Mouse (Mus musculus): ENCODE data around the gene Uhmk1. TPM values are rescaled to one million over a fixed set of nuclear protein-coding genes. Genes with fewer than 3 reads are reported as not detected.
A peak's percentile ranks its signal among the peaks of the same experiment; 100 is the strongest.

Gene Uhmk1
- polyA plus RNA-seq, 1 experiment from 2014 or later = 8.9 TPM

DNA sequence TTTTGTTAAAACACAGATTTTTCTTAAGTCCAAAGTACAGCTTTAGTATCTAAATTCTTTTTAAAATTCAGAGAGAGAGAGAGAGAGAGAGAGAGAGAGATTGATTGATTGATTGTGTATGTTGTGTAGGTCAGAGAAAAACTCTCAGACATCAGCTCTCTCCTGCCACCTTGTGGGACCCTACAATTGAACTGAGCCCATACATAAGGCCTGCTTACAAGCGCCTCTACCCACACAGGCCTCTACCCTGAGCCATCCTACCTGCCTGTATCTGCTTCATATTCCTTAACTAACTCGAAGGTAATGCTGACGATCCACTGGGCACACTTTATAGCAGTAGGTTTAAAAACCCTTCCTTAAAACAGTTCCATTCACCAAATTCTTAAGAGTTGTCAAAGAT is 14.8 kb downstream of the Uhmk1 start:
- H3K4me3 ChIP-seq = no peak overlapping the region
- no peaks in the 10 kb centered on the region for H3K27me3 ChIP-seq (ENCODE audit: low read depth, poor library complexity, severe bottlenecking)
- H3K4me1 ChIP-seq = no peaks in the 10 kb centered on the region
- peaks cover 93% of the 10 kb centered on the region for H3K36me3 ChIP-seq
- no peak overlapping the region for H3K27ac ChIP-seq
- DNase-seq (ENCODE audit: low spot score) = no peak
- 85% methylated on average over 3 of the region's 3 CpGs for WGBS
- no peaks in the 10 kb centered on the region for H3K9me3 ChIP-seq (replicated peaks)

DNA sequence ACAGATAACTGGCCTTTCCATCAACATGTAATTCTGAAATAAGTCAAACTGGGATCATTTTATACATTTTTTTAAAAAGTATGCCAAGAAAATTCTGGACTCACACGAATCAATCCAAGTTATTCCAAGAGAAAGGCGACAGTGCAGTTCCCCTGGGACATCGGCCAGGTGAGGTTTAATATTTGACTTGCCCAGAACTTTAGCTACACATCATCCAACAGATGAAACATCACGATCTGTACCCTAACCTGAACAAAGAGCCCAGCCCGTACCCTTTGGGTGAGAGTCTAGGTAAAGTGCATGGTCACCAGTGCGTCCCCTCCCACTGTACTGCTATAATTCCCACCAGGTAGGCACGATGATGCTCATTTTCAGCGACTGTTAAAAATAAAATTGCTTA is 19.0 kb downstream of the Uhmk1 start:
- no peaks in the 10 kb centered on the region for H3K4me1 ChIP-seq
- no peak overlapping the region for H3K27ac ChIP-seq
- H3K27me3 ChIP-seq (ENCODE audit: low read depth, poor library complexity, severe bottlenecking) = no peaks in the 10 kb centered on the region
- H3K9me3 ChIP-seq (replicated peaks) = no peaks in the 10 kb centered on the region
- no peak overlapping the region for H3K4me3 ChIP-seq
- H3K36me3 ChIP-seq = peaks cover 94% of the 10 kb centered on the region
- no peak for DNase-seq (ENCODE audit: low spot score)
- WGBS = 95% methylated on average over 8 of the region's 8 CpGs

DNA sequence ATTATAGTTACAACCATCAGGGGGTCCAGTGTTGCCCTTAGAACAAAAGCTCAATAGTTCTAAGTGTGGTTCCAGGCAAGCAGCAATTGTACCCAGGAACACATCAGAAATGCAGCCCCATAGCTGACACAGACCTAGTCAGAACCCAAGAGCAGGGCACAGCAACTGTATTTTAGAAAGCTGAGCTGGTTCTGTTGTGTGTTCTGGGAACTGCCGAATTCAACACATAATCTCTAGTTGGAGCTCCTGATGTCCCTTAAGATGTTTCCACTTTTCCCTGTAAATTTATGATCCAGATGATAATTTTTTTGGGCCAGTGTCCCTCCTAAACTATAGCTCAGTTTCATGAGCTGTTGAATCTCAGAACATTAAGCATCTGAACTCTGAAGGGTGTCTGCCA is 23.3 kb downstream of the Uhmk1 start:
- 98% methylated on average over 1 of the region's 1 CpGs for WGBS
- peaks cover 56% of the 10 kb centered on the region for H3K36me3 ChIP-seq

GRCm38 (mm10) chr1:170190225-170190624 is 25.0 kb downstream of the Uhmk1 start:
- Histone ChIP-seq H3K36me3 (peaks cover 39% of the 10 kb centered on the region), H3K4me1 (no peaks in the 10 kb centered on the region), H3K27me3 (ENCODE audit: low read depth, poor library complexity, severe bottlenecking) (no peaks in the 10 kb centered on the region), H3K4me3 (no peak overlapping the region), H3K9me3 (replicated peaks) (no peaks in the 10 kb centered on the region), H3K27ac (no peak overlapping the region)
- no peak for DNase-seq (ENCODE audit: low spot score)
- 89% methylated on average over 4 of the region's 4 CpGs for WGBS

More for the DNA sequence above, 23.3 kb downstream of the Uhmk1 start:
- Histone ChIP-seq H3K27ac (no peak overlapping the region), H3K27me3 (ENCODE audit: low read depth, poor library complexity, severe bottlenecking) (no peaks in the 10 kb centered on the region), H3K4me3 (no peak overlapping the region), H3K9me3 (replicated peaks) (no peaks in the 10 kb centered on the region), H3K4me1 (no peaks in the 10 kb centered on the region)
- DNase-seq (ENCODE audit: low spot score) = no peak

DNA sequence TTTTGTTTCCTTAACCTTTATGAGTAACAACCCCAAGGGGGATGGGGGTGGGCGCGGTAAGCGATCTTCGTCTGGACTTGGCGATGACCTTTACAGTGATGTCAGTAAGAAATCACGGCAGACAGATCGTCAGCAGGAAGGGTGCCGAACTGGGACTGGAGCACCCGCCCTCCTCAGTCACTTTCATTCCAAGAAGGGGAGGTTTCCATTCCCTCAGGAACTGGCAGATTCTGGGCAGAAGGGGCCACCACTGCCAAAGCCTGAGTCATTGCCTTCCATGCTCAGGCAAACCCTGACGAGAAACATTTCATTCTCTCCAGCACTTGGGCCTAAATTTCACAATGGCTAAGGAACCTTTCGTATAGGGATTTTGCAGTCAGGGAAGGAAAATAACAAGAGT is 26.6 kb downstream of the Uhmk1 start:
- DNase-seq (ENCODE audit: low spot score) = no peak

GRCm38 (mm10) chr1:170186531-170186930 is 28.7 kb downstream of the Uhmk1 start:
- no peak for DNase-seq (ENCODE audit: low spot score)
- no peaks in the 10 kb centered on the region for H3K4me1 ChIP-seq
- H3K36me3 ChIP-seq = peaks cover 5% of the 10 kb centered on the region
- WGBS = 91% methylated on average over 5 of the region's 5 CpGs
- no peaks in the 10 kb centered on the region for H3K27me3 ChIP-seq (ENCODE audit: low read depth, poor library complexity, severe bottlenecking)
- no peak overlapping the region for H3K27ac ChIP-seq
- no peaks in the 10 kb centered on the region for H3K9me3 ChIP-seq (replicated peaks)
- H3K4me3 ChIP-seq = no peak overlapping the region

More for the DNA sequence above, 26.6 kb downstream of the Uhmk1 start:
- Histone ChIP-seq H3K27ac (no peak overlapping the region), H3K27me3 (ENCODE audit: low read depth, poor library complexity, severe bottlenecking) (no peaks in the 10 kb centered on the region), H3K4me3 (no peak overlapping the region), H3K9me3 (replicated peaks) (no peaks in the 10 kb centered on the region), H3K36me3 (peaks cover 23% of the 10 kb centered on the region), H3K4me1 (no peaks in the 10 kb centered on the region)
- 84% methylated on average over 11 of the region's 11 CpGs for WGBS

DNA sequence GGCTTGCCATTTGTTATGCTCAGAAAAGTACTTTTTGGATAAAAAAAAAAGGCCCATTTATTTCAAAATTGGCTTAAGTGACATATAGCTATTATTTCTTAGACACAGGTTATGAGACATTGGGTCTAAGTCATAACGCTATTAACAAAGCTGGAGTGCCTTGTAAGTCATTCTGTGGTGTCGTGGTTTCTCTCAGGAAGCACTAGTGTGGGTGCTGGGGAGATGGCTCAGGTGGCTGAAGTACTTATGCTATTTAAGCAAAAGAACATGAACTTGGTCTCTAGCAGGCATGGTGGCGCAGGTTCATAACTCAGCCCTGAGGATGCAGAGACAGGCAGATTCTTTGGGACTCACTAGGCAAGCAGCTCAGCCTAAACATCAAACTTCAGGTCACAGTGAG is 30.1 kb downstream of the Uhmk1 start:
- no peak for DNase-seq (ENCODE audit: low spot score)
- Histone ChIP-seq H3K27ac (no peak overlapping the region), H3K9me3 (replicated peaks) (no peaks in the 10 kb centered on the region), H3K36me3 (no peaks in the 10 kb centered on the region), H3K4me1 (no peaks in the 10 kb centered on the region), H3K27me3 (ENCODE audit: low read depth, poor library complexity, severe bottlenecking) (no peaks in the 10 kb centered on the region), H3K4me3 (no peak overlapping the region)
- 92% methylated on average over 3 of the region's 3 CpGs for WGBS

GRCm38 (mm10) chr1:170182706-170183105 is 32.5 kb downstream of the Uhmk1 start:
- Histone ChIP-seq H3K4me1 (no peaks in the 10 kb centered on the region), H3K27me3 (ENCODE audit: low read depth, poor library complexity, severe bottlenecking) (no peaks in the 10 kb centered on the region), H3K4me3 (no peak overlapping the region), H3K27ac (no peak overlapping the region), H3K36me3 (no peaks in the 10 kb centered on the region), H3K9me3 (replicated peaks) (no peaks in the 10 kb centered on the region)
- no peak for DNase-seq (ENCODE audit: low spot score)

DNA sequence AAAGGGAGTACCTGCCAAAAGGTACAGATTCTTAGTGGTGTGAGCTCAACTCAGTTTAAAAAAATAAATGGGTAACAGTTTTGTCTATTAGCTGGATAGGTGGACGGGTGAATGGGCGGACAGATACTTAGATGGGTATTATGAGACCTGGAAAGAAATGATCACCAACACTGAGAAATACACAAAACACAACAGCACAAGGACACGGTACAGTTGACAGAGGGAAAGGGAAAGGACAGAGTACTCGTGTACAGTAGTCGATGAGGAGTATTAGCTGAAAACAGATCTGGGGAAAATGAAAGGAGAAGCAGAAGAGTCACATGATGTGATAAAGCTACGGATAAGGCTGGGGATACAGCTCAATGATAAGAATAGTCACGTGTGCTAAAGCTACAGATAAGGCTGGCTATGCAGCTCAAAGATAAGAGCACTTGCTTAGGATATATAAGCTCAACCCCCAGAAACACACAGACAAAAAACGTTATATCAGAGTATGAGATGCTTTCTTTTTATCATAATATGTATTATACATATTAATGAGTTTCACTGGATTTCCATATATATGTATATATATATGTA is 38.4 kb downstream of the Uhmk1 start:
- DNase-seq (ENCODE audit: low spot score) = no peak
- no peak overlapping the region for H3K27ac ChIP-seq

DNA sequence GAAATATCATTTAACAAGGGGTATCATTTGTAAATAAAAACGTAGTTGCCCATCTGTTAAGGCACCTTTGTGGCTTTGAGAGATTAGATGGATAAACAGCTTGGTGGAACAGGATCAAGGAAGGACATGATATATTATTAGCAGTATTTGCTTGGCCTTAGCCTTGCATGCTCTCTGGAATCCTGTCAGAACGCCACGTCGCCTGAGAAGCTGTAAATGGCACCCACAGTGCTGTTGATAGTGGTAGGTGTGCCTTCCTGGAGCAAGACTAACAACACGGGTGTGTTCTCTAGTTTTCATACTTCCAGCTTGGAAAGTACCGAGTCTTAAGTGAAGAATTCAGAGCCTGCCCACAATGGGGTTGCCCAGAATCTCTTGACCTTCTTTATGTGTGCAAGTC is 39.3 kb downstream of the Uhmk1 start:
- 52% methylated on average over 6 of the region's 6 CpGs for WGBS

More for the DNA sequence above, 38.4 kb downstream of the Uhmk1 start:
- Histone ChIP-seq H3K4me3 (no peak overlapping the region), H3K9me3 (replicated peaks) (no peaks in the 10 kb centered on the region), H3K27me3 (ENCODE audit: low read depth, poor library complexity, severe bottlenecking) (no peaks in the 10 kb centered on the region), H3K36me3 (no peaks in the 10 kb centered on the region), H3K4me1 (peaks cover 19% of the 10 kb centered on the region)
- WGBS = 91% methylated on average over 8 of the region's 8 CpGs

DNA sequence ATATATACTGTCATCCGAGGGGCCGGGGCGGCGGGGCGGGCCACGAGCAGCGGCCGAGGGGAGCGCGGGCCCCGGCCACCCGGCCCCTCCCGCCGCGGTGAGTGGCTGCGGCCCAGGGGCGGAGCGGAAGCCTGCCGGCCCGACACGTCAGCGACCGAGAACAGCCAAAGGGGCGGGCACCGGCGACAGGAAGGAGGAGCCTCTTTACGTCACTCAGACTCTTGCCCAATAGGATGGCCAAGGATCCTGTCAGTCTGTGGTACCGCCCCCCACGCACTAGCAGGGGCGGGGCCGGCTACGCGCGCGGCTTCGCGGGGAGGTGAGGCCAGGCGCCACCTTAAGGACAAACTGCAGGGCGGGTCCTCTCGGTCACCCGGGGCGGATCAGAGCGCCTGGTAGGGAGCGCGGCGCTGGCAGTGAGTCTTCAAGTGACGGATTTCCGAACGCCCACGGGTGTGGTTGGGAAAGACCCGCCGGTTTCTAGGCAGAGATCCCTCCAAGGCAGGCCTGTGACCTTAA is 40.3 kb downstream of the Uhmk1 start, which contains the start of gene Uap1:
Gene Uap1 (minus strand): TSS at position 144 of the 519 bp plus-strand sequence.
- no peaks in the 10 kb centered on the region for H3K9me3 ChIP-seq (replicated peaks)
- under 1% methylated on average over 52 of the region's 52 CpGs for WGBS
- peak within 1 kb of the TSS; percentile 92 for H3K27ac ChIP-seq
- no peaks in the 10 kb centered on the region for H3K36me3 ChIP-seq
- no peaks in the 10 kb centered on the region for H3K27me3 ChIP-seq (ENCODE audit: low read depth, poor library complexity, severe bottlenecking)
- peak within 1 kb of the TSS; percentile 84 for H3K4me3 ChIP-seq
- peak; percentile 97 for DNase-seq (ENCODE audit: low spot score)
- H3K4me1 ChIP-seq = peaks cover 19% of the 10 kb centered on the region

More for the DNA sequence above, 39.3 kb downstream of the Uhmk1 start:
- peaks cover 19% of the 10 kb centered on the region for H3K4me1 ChIP-seq
- peak overlapping the region; percentile 84 for H3K4me3 ChIP-seq
- no peak overlapping the region for H3K27ac ChIP-seq
- H3K36me3 ChIP-seq = no peaks in the 10 kb centered on the region
- no peak for DNase-seq (ENCODE audit: low spot score)
- H3K27me3 ChIP-seq (ENCODE audit: low read depth, poor library complexity, severe bottlenecking) = no peaks in the 10 kb centered on the region
- H3K9me3 ChIP-seq (replicated peaks) = no peaks in the 10 kb centered on the region

DNA sequence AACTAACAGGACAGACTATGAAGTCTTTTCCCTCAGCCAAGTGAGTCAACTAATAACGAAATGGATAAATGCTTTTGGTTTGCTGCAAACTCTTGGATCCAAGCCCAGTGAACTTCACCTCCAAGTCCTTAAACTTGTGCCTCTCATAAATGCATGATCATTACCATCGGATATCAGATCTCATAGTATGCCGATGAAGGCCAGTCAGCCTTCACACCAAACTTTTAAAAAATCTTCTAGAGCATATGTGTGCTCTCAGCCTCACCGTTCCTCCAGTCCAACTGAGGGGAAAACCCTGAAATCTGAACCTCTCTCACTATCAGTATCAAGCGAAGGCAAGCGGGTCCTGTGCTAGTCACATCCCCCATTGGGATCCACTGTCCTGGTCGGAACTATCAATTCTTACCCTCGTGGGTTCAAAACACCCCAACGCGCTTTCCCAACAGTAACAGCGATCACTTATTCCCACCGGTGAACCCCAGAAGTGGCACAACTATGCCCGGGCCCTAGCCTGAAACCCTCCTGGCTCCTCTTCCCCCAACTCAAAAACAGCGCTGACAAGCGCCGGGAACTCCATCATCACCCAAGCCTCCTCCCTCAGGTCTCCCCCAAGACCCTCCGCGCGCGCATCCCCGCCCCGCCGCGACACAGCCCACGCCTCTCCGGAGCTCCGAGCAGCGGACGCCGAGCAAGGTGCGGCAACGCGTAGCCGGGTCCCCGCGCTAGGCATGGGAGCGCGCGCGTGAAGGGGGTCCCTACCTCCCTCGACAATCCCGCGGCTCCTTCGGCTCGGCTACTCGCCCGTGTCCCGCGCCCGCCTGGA is 41.0 kb downstream of the Uhmk1 start:
- Histone ChIP-seq H3K4me1 (peaks cover 19% of the 10 kb centered on the region), H3K36me3 (no peaks in the 10 kb centered on the region), H3K9me3 (replicated peaks) (no peaks in the 10 kb centered on the region), H3K27me3 (ENCODE audit: low read depth, poor library complexity, severe bottlenecking) (no peaks in the 10 kb centered on the region), H3K27ac (peak overlapping the region; percentile 92), H3K4me3 (peak overlapping the region; percentile 84)
- DNase-seq (ENCODE audit: low spot score) = no peak
- 1% methylated on average over 50 of the region's 50 CpGs for WGBS

DNA sequence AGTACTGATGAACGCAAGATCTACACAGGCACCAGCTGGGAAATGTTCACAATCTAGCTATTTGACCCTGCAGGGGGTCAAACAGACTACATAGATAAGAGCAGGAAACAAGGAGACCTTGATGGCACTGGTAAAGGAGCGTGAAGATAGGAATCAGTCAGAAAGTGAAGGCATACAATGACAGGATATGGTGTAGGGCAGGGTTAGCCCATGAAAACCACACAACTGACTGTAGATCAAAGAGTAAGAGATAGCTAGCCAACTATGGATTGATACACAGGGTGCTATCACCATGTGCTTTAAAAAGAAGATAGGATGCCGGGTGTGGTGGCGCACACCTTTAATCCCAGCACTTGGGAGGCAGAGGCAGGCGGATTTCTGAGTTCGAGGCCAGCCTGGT is 47.4 kb downstream of the Uhmk1 start:
- no peak overlapping the region for H3K4me3 ChIP-seq
- H3K27me3 ChIP-seq (ENCODE audit: low read depth, poor library complexity, severe bottlenecking) = no peaks in the 10 kb centered on the region
- 92% methylated on average over 6 of the region's 6 CpGs for WGBS
- H3K36me3 ChIP-seq = peaks cover 27% of the 10 kb centered on the region
- no peak for DNase-seq (ENCODE audit: low spot score)
- peaks cover under 1% of the 10 kb centered on the region; the same call in 1 of the 2 replicates for H3K4me1 ChIP-seq
- H3K9me3 ChIP-seq (replicated peaks) = no peaks in the 10 kb centered on the region
- H3K27ac ChIP-seq = no peak overlapping the region
